Mouse (Mus musculus) naive thymus-derived CD4-positive, alpha-beta T cell, adult 5 months (primary cell): ENCODE data around the gene BC017158. TPM values are rescaled to one million over a fixed set of nuclear protein-coding genes. Genes with fewer than 3 reads are reported as not detected.

Experiments
- polyA plus RNA-seq: library from polyadenylated mRNA; unstranded; fragments of 100-300 nt; shearing (Covaris generic); gene quantifications from one replicate; pipeline ENCODE4 v1.2.1, GENCODE M21; 2017

The BC017158 gene
- 21.2 TPM for polyA plus RNA-seq

DNA sequence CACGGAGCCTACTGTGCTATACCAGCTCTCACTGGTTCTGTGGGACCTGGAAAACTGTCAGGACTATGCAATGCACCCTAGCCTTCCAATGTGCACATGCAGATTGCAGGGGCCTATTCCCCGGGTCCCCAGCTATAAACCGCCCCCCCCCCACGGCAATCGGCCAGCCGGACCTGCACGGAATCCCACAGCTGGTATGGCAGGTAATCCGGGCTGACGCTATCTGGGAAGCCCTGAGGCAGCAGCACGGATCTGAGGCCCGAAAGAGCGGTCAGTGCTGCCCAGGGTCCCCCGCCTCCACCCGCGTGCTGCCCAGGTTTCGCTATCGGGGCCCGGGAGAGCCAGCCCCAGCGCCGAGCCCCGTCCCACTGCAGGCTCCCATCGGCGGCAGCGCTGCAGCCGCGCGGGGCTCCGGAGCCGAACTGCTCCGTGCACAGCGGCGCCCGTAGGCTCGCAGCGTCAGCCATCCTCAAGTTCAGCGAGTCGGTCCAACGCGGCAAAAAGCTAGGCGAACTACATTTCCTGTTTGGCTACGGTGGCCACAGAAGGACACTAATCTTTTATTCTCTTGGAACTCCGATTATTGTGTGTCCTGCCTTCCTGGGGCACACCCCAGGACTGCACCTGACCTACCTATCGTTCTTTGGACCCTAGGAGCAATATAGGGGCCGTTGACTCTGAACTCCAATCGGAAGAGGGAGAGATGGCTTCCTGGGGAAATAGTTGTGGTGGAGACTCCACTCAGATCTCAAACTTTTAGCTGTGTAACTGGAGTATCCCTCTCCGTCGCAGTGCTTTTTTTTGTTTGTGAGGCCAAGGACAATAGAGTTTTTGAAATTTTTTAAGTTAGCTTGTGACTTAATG is at the start of gene BC017158:
Gene BC017158, minus strand, starts transcription at position 554 of the 864 bp plus-strand sequence.

DNA sequence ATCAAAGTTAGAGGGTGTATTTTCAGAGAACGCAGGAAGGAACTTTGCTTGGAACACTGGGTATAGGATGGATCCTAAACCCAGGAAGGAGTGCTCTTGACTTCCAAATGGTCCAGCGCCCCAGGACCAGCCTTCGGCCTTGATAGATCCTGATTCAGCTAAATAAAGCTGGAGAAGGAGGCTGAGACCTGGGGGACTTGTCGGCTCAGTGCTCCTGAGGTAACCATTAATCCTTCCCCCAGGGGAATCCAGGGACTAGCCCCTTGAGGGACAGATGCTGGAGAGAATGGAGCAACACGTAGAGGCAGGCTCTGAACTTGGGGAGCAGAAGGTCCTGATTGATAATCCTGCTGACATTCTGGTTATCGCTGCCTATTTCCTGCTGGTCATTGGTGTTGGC is 32.6 kb downstream of the BC017158 start, which contains the start of gene Slc5a2:
Gene Slc5a2, plus strand, starts transcription at position 247 of the 400 bp plus-strand sequence.

DNA sequence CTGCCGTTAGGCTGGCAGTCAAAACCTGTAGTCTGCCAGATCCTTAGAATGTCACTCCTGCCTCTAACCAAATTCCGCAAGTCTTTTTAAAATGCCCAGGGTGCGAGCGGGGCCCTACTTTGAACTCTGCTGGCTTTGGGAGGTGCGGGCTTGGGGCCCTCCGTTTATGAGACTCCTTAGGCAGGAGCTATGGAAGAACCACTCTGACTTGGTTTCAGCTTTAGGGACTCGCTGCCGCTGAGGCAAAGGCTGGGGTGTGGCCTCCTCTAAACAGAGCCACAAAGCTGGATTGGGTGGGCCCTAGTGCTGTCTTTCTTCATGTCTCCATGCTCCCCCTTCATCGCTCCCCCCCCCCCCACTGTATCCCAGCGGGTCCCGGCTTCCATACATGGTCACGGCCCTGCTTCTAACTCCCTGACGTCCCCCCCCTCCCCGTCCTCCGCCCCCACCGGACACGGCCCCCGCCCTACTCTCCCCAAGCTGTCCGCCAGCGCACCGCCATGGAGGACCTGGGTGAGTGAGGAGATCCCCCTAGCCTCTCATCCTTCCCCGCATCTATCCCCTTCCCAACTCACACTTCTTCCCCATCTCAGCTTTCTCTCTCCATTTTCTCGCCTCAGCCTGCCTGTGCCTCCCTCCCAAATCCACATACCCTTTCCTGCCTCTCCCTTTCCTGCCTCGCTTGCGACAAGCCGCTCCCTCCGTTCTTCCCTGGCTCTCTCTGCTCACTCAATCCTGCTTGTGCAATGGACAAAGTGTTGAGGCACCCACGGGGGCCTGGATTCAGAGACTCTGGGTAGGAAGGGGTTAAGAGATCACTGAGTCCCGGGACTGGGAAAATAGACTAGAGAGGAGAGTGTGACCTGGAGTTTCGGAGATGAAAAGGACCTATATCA is 51.2 kb downstream of the BC017158 start, which contains the start of gene Tgfb1i1:
Gene Tgfb1i1, plus strand, starts transcription at position 317 of the 896 bp plus-strand sequence.

DNA sequence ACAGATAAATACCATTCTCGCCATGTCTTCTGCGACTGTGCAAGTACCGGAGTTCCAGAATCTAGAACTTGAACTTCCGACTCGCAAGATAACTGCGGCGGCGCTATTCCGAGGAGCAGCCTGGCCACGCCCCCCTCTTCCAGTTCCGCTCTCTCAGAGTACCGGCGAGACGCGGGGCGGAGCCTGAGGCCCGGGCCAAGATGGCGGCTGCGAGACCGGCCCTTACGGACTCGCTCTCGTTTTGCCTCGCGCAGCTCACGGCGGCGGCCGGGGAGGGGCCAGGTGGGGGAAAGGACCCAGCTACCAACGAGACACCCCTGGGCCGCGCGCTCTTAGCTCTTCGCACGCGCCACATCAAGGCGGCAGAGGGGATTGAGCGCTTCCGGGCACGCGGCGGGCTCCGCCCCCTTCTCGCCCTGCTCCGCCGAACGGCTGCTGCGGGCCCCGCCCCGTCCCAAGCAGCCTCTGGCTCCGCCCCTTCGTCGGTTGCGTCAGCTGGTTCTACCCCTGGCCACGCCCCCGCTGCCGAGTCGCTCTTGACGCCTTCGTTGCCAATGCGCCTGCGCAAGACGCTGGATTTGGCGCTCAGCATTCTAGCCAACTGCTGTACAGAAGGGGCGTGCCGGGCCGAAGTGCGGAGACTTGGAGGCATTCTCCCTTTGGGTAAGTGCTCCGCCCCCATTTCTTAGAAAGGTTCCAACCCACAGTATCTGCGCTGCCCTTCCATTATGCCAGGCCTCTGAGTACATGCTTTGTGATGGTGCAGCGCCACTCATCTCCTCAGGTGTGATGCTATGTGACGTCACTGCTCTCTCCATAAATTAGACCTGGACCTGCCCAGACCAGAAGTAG is 59.8 kb downstream of the BC017158 start, which contains the start of gene 9130023H24Rik:
Gene 9130023H24Rik, minus strand, starts transcription at position 105 of the 852 bp plus-strand sequence.

DNA sequence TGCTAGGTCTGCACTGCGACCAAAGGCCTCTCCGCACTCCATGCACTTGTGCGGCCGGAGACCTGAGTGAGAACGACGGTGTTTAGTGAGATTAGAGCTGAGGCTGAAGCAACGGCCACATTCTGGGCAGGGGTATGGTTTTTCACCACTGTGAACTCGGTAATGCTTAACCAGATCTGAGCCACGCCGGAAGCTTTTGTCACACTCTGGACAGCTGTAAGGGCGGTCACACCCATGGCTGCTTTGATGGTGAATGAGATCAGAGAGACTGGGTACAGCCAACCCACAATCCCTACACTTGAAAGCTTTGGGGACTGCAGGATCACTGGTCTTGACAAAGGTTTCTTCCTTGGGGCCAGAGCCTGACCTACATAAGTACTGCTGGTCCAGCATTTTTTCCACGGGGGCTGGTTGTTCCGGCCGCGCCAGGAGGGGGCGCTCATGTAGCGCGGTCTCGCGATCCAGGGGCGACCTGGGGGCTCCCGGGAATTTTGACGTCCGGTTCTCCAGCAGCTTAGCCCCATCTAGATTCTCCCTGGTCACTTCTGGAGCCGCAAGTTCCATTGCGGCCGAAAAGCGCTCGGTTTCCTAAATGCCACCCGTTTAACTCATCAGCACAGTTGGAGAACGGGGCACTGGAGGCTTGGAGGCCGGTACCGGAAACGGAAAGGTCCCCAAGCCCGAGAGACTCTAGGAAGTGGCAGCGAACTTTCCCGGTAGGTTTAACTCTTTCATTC is 60.9 kb downstream of the BC017158 start, which contains the start of gene Armc5:
Gene Armc5, plus strand, starts transcription at position 487 of the 737 bp plus-strand sequence.

Other genes starting within 250 kb of the BC017158 start
- gene Itgam, start 235.5 kb downstream of the BC017158 start, polyA plus RNA-seq, result 2.0 TPM
- not detected for gene Gm49368, start 235.5 kb downstream of the BC017158 start, polyA plus RNA-seq
- gene Itgax, start 168.6 kb downstream of the BC017158 start, polyA plus RNA-seq, result not detected
- gene Itgad, start 143.8 kb downstream of the BC017158 start, polyA plus RNA-seq, result 0.20 TPM
- gene Cox6a2, start 91.8 kb downstream of the BC017158 start, polyA plus RNA-seq, result not detected
- 20.8 TPM for gene Armc5, start 60.8 kb downstream of the BC017158 start, polyA plus RNA-seq
- 0.82 TPM for gene 9130023H24Rik, start 60.1 kb downstream of the BC017158 start, polyA plus RNA-seq
- 0.70 TPM for gene Tgfb1i1, start 51.4 kb downstream of the BC017158 start, polyA plus RNA-seq
- not detected for gene Slc5a2, start 32.5 kb downstream of the BC017158 start, polyA plus RNA-seq
- 254 TPM for gene Rgs10, start 120.6 kb upstream of the BC017158 start, polyA plus RNA-seq
- gene Tial1, start 163.5 kb upstream of the BC017158 start, polyA plus RNA-seq, result 30.9 TPM
- 20.3 TPM for gene Bag3, start 225.4 kb upstream of the BC017158 start, polyA plus RNA-seq